Mouse (Mus musculus) lung, embryonic 16.5 days (tissue): ENCODE results near the gene Tcp11l1. TPM values are rescaled to one million over a fixed set of nuclear protein-coding genes. Genes with fewer than 3 reads are reported as not detected.

Experiments
- ATAC-seq: fragments of 200-750 bp; cut with Nextera tagmentation; 2 replicates; pipeline ENCODE4 v1.8.0; 2017; ENCODE audit warnings: low read depth, mild to moderate bottlenecking, moderate library complexity
- H3K27ac ChIP-seq: fragments of 300-500 bp; sonication (generic); 2 replicates; pipeline ENCODE4 v1.5.1; 2014; ENCODE audit warnings: mild to moderate bottlenecking, control low read depth, low read length
- H3K27me3 ChIP-seq: fragments of 300-500 bp; sonication (generic); 2 replicates; pipeline ENCODE4 v1.6.1; 2014; ENCODE audit warnings: low read depth, low read length, mixed read lengths; ENCODE audit not compliant: control insufficient read depth, insufficient read depth
- H3K36me3 ChIP-seq: fragments of 300-500 bp; sonication (generic); 2 replicates; pipeline ENCODE4 v1.6.1; 2014; ENCODE audit warnings: low read length; ENCODE audit not compliant: control insufficient read depth, insufficient read depth
- H3K4me1 ChIP-seq: fragments of 300-500 bp; sonication (generic); replicated peaks from 2 replicates; pipeline ENCODE4 v1.6.1; 2014; ENCODE audit warnings: low read length, mixed read lengths; ENCODE audit not compliant: control insufficient read depth, insufficient read depth
- H3K4me2 ChIP-seq: fragments of 300-500 bp; sonication (generic); 2 replicates; pipeline ENCODE4 v1.6.1; 2014; ENCODE audit warnings: low read depth, low read length, control low read depth
- H3K4me3 ChIP-seq: fragments of 300-500 bp; sonication (generic); 2 replicates; pipeline ENCODE4 v1.5.1; 2014; ENCODE audit warnings: mild to moderate bottlenecking, low read length, control low read depth
- H3K9ac ChIP-seq: fragments of 300-500 bp; sonication (generic); 2 replicates; pipeline ENCODE4 v1.6.1; 2014; ENCODE audit warnings: low read length, control low read depth
- H3K9me3 ChIP-seq: fragments of 300-500 bp; sonication (generic); 2 replicates; pipeline ENCODE4 v1.6.1; 2016; ENCODE audit warnings: low read length; ENCODE audit not compliant: control insufficient read depth
- WGBS: fragments of 180-500 bp; shearing (Covaris S2); extraction: QIAGEN DNeasy Blood & Tissue Kit; methylation state at CpG from one replicate; pipeline ENCODE4 v1.1.7; 2014; 5-methylcytosine and 5-hydroxymethylcytosine counted together
- polyA plus RNA-seq: library from polyadenylated mRNA; unstranded; fragments of >200 nt; fragmentation: Nextera tagmentation; extraction: Ambion mirVana; gene quantifications from 2 replicates; pipeline ENCODE4 v1.2.1, GENCODE M21; 2015

The Tcp11l1 gene
- polyA plus RNA-seq: 20.1 and 22.8 TPM in 2 replicates

GRCm38 (mm10) chr2:104711585-104712485 lies at the start of gene Tcp11l1:
TSS of gene Tcp11l1 (minus strand) at chr2:104712169.
- peak; percentile 93 for ATAC-seq

GRCm38 (mm10) chr2:104750611-104751010 lies 38.6 kb upstream of the Tcp11l1 start:
- H3K27ac ChIP-seq: no peak overlapping the region
- H3K4me1 ChIP-seq: no peaks in the 10 kb centered on the region
- H3K36me3 ChIP-seq: no peaks in the 10 kb centered on the region
- H3K4me3 ChIP-seq: no peak overlapping the region
- no peaks in the 10 kb centered on the region for H3K9me3 ChIP-seq
- no peak overlapping the region for H3K9ac ChIP-seq
- H3K27me3 ChIP-seq: no peaks in the 10 kb centered on the region
- ATAC-seq: peak; percentile 47; the same call in 1 of the 2 replicates
- no peak overlapping the region for H3K4me2 ChIP-seq
- 53% methylated on average over 3 of the region's 3 CpGs for WGBS

More at GRCm38 (mm10) chr2:104711585-104712485, at the start of gene Tcp11l1:
- Histone ChIP-seq H3K27ac (peak within 1 kb of the TSS; percentile 50), H3K4me2 (peak within 1 kb of the TSS; percentile 69), H3K27me3 (no peaks in the 10 kb centered on the region), H3K4me3 (peak within 1 kb of the TSS; percentile 81), H3K36me3 (no peaks in the 10 kb centered on the region), H3K4me1 (peaks cover 2% of the 10 kb centered on the region; the same call in 1 of the 2 replicates), H3K9me3 (no peaks in the 10 kb centered on the region), H3K9ac (peak within 1 kb of the TSS; percentile 87)
- under 1% methylated on average over 70 of the region's 99 CpGs for WGBS

GRCm38 (mm10) chr2:104748652-104749183 lies 36.7 kb upstream of the Tcp11l1 start:
- 71% methylated on average over 5 of the region's 5 CpGs for WGBS
- Histone ChIP-seq H3K9ac (no peak overlapping the region), H3K4me1 (no peaks in the 10 kb centered on the region), H3K4me2 (no peak overlapping the region), H3K4me3 (no peak overlapping the region), H3K27ac (no peak overlapping the region), H3K36me3 (no peaks in the 10 kb centered on the region), H3K9me3 (no peaks in the 10 kb centered on the region), H3K27me3 (no peaks in the 10 kb centered on the region)
- ATAC-seq: no peak

- Histone ChIP-seq H3K4me2 (no peak overlapping the region), H3K27me3 (no peaks in the 10 kb centered on the region), H3K9me3 (no peaks in the 10 kb centered on the region), H3K36me3 (no peaks in the 10 kb centered on the region), H3K4me3 (no peak overlapping the region), H3K4me1 (peaks cover 3% of the 10 kb centered on the region; the same call in 1 of the 2 replicates), H3K9ac (no peak overlapping the region), H3K27ac (no peak overlapping the region)
- 48% methylated on average over 8 of the region's 8 CpGs for WGBS
- ATAC-seq: no peak
These were observed 34.3 kb upstream of the Tcp11l1 start for GRCm38 (mm10) chr2:104746251-104746650.

GRCm38 (mm10) chr2:104743971-104744370 lies 32.0 kb upstream of the Tcp11l1 start:
- no peak overlapping the region for H3K27ac ChIP-seq

GRCm38 (mm10) chr2:104743160-104743559 lies 31.2 kb upstream of the Tcp11l1 start:
- Histone ChIP-seq H3K4me3 (peak overlapping the region; percentile 70), H3K4me2 (peak overlapping the region; percentile 81), H3K27me3 (no peaks in the 10 kb centered on the region), H3K4me1 (peaks cover 6% of the 10 kb centered on the region; the same call in 1 of the 2 replicates), H3K36me3 (no peaks in the 10 kb centered on the region), H3K9ac (peak overlapping the region; percentile 71), H3K27ac (no peak overlapping the region), H3K9me3 (no peaks in the 10 kb centered on the region)
- WGBS: 8% methylated on average over 7 of the region's 7 CpGs
- ATAC-seq: peak; percentile 22

More at GRCm38 (mm10) chr2:104743971-104744370, 32.0 kb upstream of the Tcp11l1 start:
- Histone ChIP-seq H3K4me1 (peaks cover 6% of the 10 kb centered on the region; the same call in 1 of the 2 replicates), H3K4me3 (no peak overlapping the region), H3K9ac (no peak overlapping the region), H3K36me3 (no peaks in the 10 kb centered on the region), H3K27me3 (no peaks in the 10 kb centered on the region), H3K9me3 (no peaks in the 10 kb centered on the region), H3K4me2 (no peak overlapping the region)
- ATAC-seq: no peak
- WGBS: 53% methylated on average over 5 of the region's 5 CpGs

- no peak within 1 kb of the TSS for H3K27ac ChIP-seq
These were observed 30.7 kb upstream of the Tcp11l1 start, which contains the start of gene Depdc7 for GRCm38 (mm10) chr2:104742741-104743064. TSS of gene Depdc7 (minus strand) at chr2:104742878.

GRCm38 (mm10) chr2:104741896-104742740 lies 30.1 kb upstream of the Tcp11l1 start:
- H3K4me1 ChIP-seq: peaks cover 6% of the 10 kb centered on the region; the same call in 1 of the 2 replicates
- ATAC-seq: no peak; the same call in 1 of the 2 replicates
- 4% methylated on average over 45 of the region's 46 CpGs for WGBS
- H3K27ac ChIP-seq: no peak overlapping the region
- H3K36me3 ChIP-seq: no peaks in the 10 kb centered on the region
- peak overlapping the region; percentile 71 for H3K9ac ChIP-seq
- peak overlapping the region; percentile 70 for H3K4me3 ChIP-seq
- no peaks in the 10 kb centered on the region for H3K27me3 ChIP-seq
- H3K9me3 ChIP-seq: no peaks in the 10 kb centered on the region
- peak overlapping the region; percentile 81 for H3K4me2 ChIP-seq

More at GRCm38 (mm10) chr2:104742741-104743064, 30.7 kb upstream of the Tcp11l1 start, which contains the start of gene Depdc7:
- H3K27me3 ChIP-seq: no peaks in the 10 kb centered on the region
- no peaks in the 10 kb centered on the region for H3K36me3 ChIP-seq
- no peaks in the 10 kb centered on the region for H3K9me3 ChIP-seq
- ATAC-seq: peak; percentile 97
- peak within 1 kb of the TSS; percentile 70 for H3K4me3 ChIP-seq
- peak within 1 kb of the TSS; percentile 71 for H3K9ac ChIP-seq
- WGBS: 0% methylated on average over 28 of the region's 31 CpGs
- peaks cover 6% of the 10 kb centered on the region; the same call in 1 of the 2 replicates for H3K4me1 ChIP-seq
- peak within 1 kb of the TSS; percentile 81 for H3K4me2 ChIP-seq
